Comparison of ENCODE assay signal across 12 mouse cellular contexts in genomic region chr9:30428231-30428630, GRCm38 (mm10). TPM values are rescaled to one million over a fixed set of nuclear protein-coding genes. Genes with fewer than 3 reads are reported as not detected.
DNase-seq lines count a peak whose midpoint lies in the region; ATAC-seq lines count a peak whose summit lies in the region.
"Had no signal": no experiment of that assay in that cellular context is flagged by ENCODE, and none has a peak within 500 bp of the region (broad histone marks: within the 10 kb centered on the region; RNA-seq: fewer than 3 reads in every experiment).

No protein-coding gene starts in this region.

- ATAC-seq in hindbrain, embryonic 12.5 days (ENCODE audit: low FRiP score): no peak
- no peak for ATAC-seq in hindbrain, embryonic 16.5 days
- ATAC-seq in forebrain, embryonic 14.5 days: no peak
- no peak for ATAC-seq in midbrain, embryonic 12.5 days (ENCODE audit: low FRiP score, low read depth)
- no peak for ATAC-seq in frontal cortex, adult (ENCODE audit: low TSS enrichment)

- 0 out of 2 replicates have a peak overlapping the region, but pooled peaks have one; percentile 86 for H3K9ac ChIP-seq in hindbrain, embryonic 12.5 days
- no peak overlapping the region for H3K9ac ChIP-seq in hindbrain, embryonic 16.5 days (ENCODE audit: low read depth, low read length)
- peak overlapping the region; percentile 87; the same call in 1 of the 2 replicates for H3K9ac ChIP-seq in forebrain, embryonic 14.5 days (ENCODE audit: low read length)
- H3K9ac ChIP-seq in midbrain, embryonic 12.5 days (replicated peaks): no peak overlapping the region

- H3K27ac ChIP-seq in hindbrain, embryonic 12.5 days: no peak overlapping the region
- H3K27ac ChIP-seq in hindbrain, embryonic 16.5 days (ENCODE audit: low read depth, low read length): no peak overlapping the region
- H3K27ac ChIP-seq in embryonic facial prominence, embryonic 10.5 days (replicated peaks): no peak overlapping the region
- no peak overlapping the region for H3K27ac ChIP-seq in forebrain, embryonic 14.5 days (ENCODE audit: low read depth, low read length)
- no peak overlapping the region for H3K27ac ChIP-seq in midbrain, embryonic 12.5 days (replicated peaks)
- H3K27ac ChIP-seq: kidney, postnatal 0 days had no signal

- WGBS in hindbrain, embryonic 12.5 days: 93% methylated on average over 5 of the region's 5 CpGs
- WGBS in hindbrain, embryonic 16.5 days: 88% methylated on average over 5 of the region's 5 CpGs
- 90% methylated on average over 5 of the region's 5 CpGs for WGBS in embryonic facial prominence, embryonic 10.5 days
- 95% methylated on average over 5 of the region's 5 CpGs for WGBS in forebrain, embryonic 14.5 days
- 92% methylated on average over 5 of the region's 5 CpGs for WGBS in midbrain, embryonic 12.5 days

- peaks cover 12% of the 10 kb centered on the region for H3K36me3 ChIP-seq in hindbrain, embryonic 12.5 days
- H3K36me3 ChIP-seq in hindbrain, embryonic 16.5 days (ENCODE audit: control insufficient read depth, insufficient read depth, low read length): peaks cover 5% of the 10 kb centered on the region
- H3K36me3 ChIP-seq in embryonic facial prominence, embryonic 10.5 days (replicated peaks): peaks cover 23% of the 10 kb centered on the region
- peaks cover 27% of the 10 kb centered on the region for H3K36me3 ChIP-seq in forebrain, embryonic 14.5 days (ENCODE audit: control insufficient read depth, insufficient read depth, low read length)
- H3K36me3 ChIP-seq in midbrain, embryonic 12.5 days: peaks cover 17% of the 10 kb centered on the region

- no peak overlapping the region for H3K4me3 ChIP-seq in hindbrain, embryonic 12.5 days
- H3K4me3 ChIP-seq in hindbrain, embryonic 16.5 days (ENCODE audit: low read length): no peak overlapping the region
- peak overlapping the region; percentile 86 for H3K4me3 ChIP-seq in embryonic facial prominence, embryonic 10.5 days
- no peak overlapping the region for H3K4me3 ChIP-seq in forebrain, embryonic 14.5 days (ENCODE audit: low read depth, low read length)
- no peak overlapping the region for H3K4me3 ChIP-seq in midbrain, embryonic 12.5 days

- H3K4me1 ChIP-seq in hindbrain, embryonic 12.5 days: peaks cover 31% of the 10 kb centered on the region
- H3K4me1 ChIP-seq in hindbrain, embryonic 16.5 days (ENCODE audit: control insufficient read depth, insufficient read depth, low read depth, low read length): peaks cover 26% of the 10 kb centered on the region
- peaks cover 36% of the 10 kb centered on the region for H3K4me1 ChIP-seq in embryonic facial prominence, embryonic 10.5 days
- H3K4me1 ChIP-seq in forebrain, embryonic 14.5 days (ENCODE audit: control insufficient read depth, insufficient read depth, low read length): peaks cover 16% of the 10 kb centered on the region
- H3K4me1 ChIP-seq in midbrain, embryonic 12.5 days: peaks cover 32% of the 10 kb centered on the region

- peak overlapping the region; percentile 79 for H3K4me2 ChIP-seq in hindbrain, embryonic 12.5 days (replicated peaks)
- no peak overlapping the region for H3K4me2 ChIP-seq in hindbrain, embryonic 16.5 days (ENCODE audit: low read length)
- H3K4me2 ChIP-seq in forebrain, embryonic 14.5 days (ENCODE audit: low read length): peak overlapping the region; percentile 79; the same call in 1 of the 2 replicates
- H3K4me2 ChIP-seq in midbrain, embryonic 12.5 days (replicated peaks): peak overlapping the region; percentile 87

- DNase-seq in embryonic facial prominence, embryonic 10.5 days (ENCODE audit: low spot score): no peak
- DNase-seq in forebrain, embryonic 14.5 days (ENCODE audit: low spot score): no peak
- DNase-seq in ovary, postnatal 10 days (ENCODE audit: low spot score): no peak
- no peak for DNase-seq in ovary, postnatal 14 days (ENCODE audit: low spot score)
- DNase-seq: adrenal gland, postnatal 36 days; left cerebral cortex, postnatal 4 days; spleen, adult 18-20 months had no signal

- no peaks in the 10 kb centered on the region; the same call in 1 of the 2 replicates for H3K27me3 ChIP-seq in hindbrain, embryonic 12.5 days
- 0 out of 2 replicates have a peak, but pooled peaks cover 2% of the 10 kb centered on the region for H3K27me3 ChIP-seq in hindbrain, embryonic 16.5 days (replicated peaks; ENCODE audit: control insufficient read depth, insufficient read depth, low read length)
- H3K27me3 ChIP-seq in embryonic facial prominence, embryonic 10.5 days (replicated peaks; ENCODE audit: low read depth, poor library complexity, severe bottlenecking): no peaks in the 10 kb centered on the region
- no peaks in the 10 kb centered on the region for H3K27me3 ChIP-seq in forebrain, embryonic 14.5 days (replicated peaks; ENCODE audit: control insufficient read depth, insufficient read depth, low read length)
- H3K27me3 ChIP-seq in midbrain, embryonic 12.5 days: no peaks in the 10 kb centered on the region

- H3K9me3 ChIP-seq in hindbrain, embryonic 12.5 days (replicated peaks): no peaks in the 10 kb centered on the region
- no peaks in the 10 kb centered on the region for H3K9me3 ChIP-seq in hindbrain, embryonic 16.5 days (ENCODE audit: control insufficient read depth, low read length)
- H3K9me3 ChIP-seq in embryonic facial prominence, embryonic 10.5 days: no peaks in the 10 kb centered on the region
- no peaks in the 10 kb centered on the region for H3K9me3 ChIP-seq in forebrain, embryonic 14.5 days (replicated peaks; ENCODE audit: control insufficient read depth, low read length)
- no peaks in the 10 kb centered on the region for H3K9me3 ChIP-seq in midbrain, embryonic 12.5 days

RNA-seq across cellular contexts. Expression of gene Snx19, which starts 1.3 kb away (rescaled TPM):
- polyA plus RNA-seq in hindbrain, embryonic 12.5 days (2016; fragmentation: Nextera tagmentation; extraction: Ambion mirVana): 28.0 and 31.1 TPM in 2 replicates
- 20.9 and 25.0 TPM in 2 replicates for polyA plus RNA-seq in hindbrain, embryonic 16.5 days (2015; fragmentation: Nextera tagmentation; extraction: Ambion mirVana)
- 21.0 and 22.6 TPM in 2 replicates for polyA plus RNA-seq in embryonic facial prominence, embryonic 10.5 days (2016; fragmentation: Nextera tagmentation; extraction: Ambion mirVana)
- 16.3 and 19.5 TPM in 2 replicates for polyA plus RNA-seq in forebrain, embryonic 14.5 days (2014; fragmentation: Nextera tagmentation; extraction: Ambion mirVana)
- polyA plus RNA-seq in midbrain, embryonic 12.5 days (2016; fragmentation: Nextera tagmentation; extraction: Ambion mirVana): 27.8 and 31.5 TPM in 2 replicates

Comparison
In these comparisons a context has a peak if more than half of its experiments do, and no peak if none do; other contexts are left out.
1. H3K9ac ChIP-seq: peak in hindbrain, embryonic 12.5 days (single experiment) and forebrain, embryonic 14.5 days (single experiment); none in hindbrain, embryonic 16.5 days (single experiment) and midbrain, embryonic 12.5 days (single experiment).